Mouse (Mus musculus) lung, postnatal 4 days (tissue): ENCODE data around the gene Fam83e.
A peak's percentile ranks its signal among the peaks of the same experiment; 100 is the strongest.

Experiments
- DNase-seq, 2 experiments: peaks; one replicate each; pipeline ENCODE4 v3.0.0; 2021

The Fam83e gene

DNA sequence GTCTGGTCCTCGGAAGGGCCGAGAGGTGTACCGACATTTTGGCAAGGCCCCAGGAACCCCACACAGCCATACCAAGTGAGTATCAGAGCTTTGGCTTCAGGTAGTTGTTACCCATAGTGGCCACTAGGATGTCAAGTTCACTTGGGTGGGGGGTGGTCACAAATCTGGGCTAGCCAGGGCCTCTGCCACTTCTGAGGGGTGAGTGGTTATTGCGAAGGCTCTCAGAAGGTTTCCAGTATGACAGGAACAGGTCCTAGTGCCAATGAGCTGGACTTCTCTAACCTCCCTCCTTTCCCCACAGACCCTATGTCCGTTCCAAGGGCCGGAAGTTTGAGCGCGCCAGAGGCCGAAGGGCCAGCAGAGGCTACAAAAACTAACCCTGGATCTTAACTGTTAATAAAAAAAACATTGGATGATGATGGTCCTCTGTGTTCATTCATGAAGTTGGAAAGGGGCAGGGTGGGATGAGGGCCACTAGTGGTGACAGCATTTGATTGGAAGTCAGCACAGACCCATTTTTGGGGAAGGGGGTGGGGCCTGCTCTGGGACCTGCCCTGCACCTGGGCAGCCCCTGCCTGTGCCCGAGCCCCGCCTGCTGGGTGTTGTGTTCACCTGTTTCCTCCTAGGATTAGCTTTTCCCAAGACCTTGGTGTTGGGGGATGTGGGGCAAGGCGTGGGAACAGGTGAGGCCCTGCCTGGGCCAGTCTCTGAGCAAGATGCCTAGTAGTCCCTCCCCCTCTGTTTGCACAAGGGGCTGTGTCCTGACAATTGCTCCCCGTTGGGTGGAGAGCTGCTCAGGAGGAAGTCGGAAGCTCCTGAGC, at the start of gene Fam83e:
Gene Fam83e, plus strand, starts transcription at position 800 of the 821 bp plus-strand sequence.
- peak in 1 of 2 experiments; percentile 60 for DNase-seq

DNA sequence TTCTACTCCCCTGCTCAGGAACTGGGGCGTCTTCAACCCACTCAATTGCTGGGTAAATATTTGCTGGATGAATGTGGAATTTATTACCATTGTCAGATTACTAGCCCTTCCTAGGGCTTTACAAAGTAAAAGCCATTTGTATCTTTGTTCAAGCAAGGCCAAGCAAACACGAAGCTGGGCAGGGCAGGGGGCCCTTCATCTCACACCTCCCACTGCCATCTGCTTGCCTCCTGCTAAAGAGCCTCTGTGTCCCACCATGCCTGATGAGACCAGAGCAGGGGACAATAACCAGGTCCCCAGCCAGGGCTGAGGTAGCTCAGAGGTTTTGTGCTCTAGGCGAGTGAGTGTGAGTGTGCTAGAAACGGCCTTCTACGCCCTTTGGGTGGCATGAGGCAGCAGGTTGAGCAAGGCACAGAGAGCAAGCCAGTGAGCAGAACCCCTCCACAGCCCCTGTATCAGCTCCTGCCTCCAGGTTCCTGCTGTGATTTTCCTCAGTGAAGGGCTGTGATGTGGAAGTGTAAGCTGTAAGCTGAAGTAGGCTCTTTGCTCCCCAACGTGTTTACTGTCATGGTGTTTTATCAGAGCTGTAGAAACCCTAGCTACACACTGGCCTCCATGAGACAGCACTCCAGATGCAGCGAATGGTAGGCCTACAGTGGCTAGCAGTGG, 43.3 kb upstream of the Fam83e start:
- DNase-seq: no peak

- no peak for DNase-seq
These were observed 42.5 kb upstream of the Fam83e start for GRCm38 (mm10) chr7:45678513-45678912.

GRCm38 (mm10) chr7:45679966-45680621, 40.9 kb upstream of the Fam83e start:
- peak; percentile 57 to 71 for DNase-seq

DNA sequence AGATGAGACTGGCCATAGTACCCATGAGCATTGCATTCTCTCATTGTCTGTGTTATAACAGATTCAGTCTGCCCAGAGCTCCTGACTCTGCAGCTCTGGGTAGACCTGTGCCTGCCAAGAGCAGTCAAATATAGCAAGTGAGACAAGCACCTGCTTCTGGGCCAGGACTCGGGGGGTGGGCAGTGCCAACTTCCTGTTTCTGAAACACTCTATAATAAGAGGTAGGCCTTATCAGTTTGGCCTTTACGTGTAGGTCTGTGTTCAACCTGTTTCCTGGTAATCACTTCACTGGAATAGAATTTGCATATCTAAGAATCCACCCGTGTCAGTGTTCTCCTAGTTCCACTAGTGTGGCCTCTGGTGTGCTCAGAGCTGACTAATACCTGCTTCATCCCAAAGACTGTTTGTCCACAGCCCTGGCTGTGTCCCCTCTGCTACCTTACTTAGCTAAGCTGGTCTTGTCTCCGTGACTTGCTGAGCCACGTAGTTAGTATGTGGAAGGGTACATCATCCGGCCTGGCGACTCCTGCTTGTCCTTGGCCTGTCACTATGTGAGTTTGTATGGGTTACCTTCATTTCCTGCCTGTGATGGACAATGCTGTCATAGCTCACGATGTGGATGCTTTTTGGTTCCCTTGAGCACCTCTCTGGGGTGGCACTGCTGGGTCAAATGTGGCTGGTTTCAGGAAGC, 39.8 kb upstream of the Fam83e start:
- DNase-seq: peak; percentile 55 to 72

GRCm38 (mm10) chr7:45682144-45683126, 38.6 kb upstream of the Fam83e start:
- peak; percentile 90 to 92 for DNase-seq

- no peak for DNase-seq
These were observed 37.5 kb upstream of the Fam83e start, which contains the start of gene Ntn5 for GRCm38 (mm10) chr7:45683396-45684050. Ntn5 (plus strand) TSS chr7:45684022.

GRCm38 (mm10) chr7:45685811-45686210, 35.2 kb upstream of the Fam83e start:
- no peak for DNase-seq

GRCm38 (mm10) chr7:45686841-45687240, 34.2 kb upstream of the Fam83e start:
- peak in 1 of 2 experiments; percentile 29 for DNase-seq

DNA sequence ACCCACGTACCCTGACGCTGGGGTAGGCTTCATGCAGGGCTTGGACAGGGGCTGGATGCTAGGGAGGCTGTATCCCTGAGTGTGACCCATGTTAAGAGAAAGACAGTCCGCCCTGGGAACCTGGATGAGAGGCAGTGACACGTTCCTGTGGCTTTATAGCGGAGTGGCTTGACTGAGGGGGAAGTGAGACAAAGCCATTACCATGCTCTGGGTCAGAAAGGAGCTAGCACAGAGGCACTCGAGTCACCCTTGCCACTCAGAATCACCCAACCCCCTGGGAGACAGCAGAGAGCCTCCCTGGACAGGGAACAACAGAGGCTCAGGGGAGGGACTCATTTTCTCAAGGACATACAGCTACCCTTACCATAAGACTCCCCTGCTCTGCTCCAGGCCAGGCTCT, 31.9 kb upstream of the Fam83e start:
- no peak for DNase-seq

- no peak for DNase-seq
These were observed 31.2 kb upstream of the Fam83e start for GRCm38 (mm10) chr7:45689800-45690199.

DNA sequence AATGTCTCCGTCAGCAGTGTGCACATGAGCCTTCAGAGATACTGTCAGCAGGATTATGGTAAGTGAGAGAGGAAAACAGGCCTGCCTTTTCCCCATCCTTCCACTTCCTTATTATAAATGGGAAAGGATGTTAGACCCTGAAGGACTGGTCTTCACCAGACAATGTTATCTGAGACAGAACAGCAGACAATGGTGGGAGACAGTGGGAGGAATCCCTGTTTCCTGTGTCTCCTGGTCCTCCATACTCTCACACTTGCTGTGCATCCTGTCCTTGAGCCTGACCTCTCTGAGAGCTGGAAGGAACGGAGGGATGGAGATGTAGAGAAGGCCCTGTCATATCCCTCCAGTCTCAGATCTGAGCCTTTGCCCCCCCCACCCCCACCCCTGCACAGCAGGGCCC, 28.6 kb upstream of the Fam83e start:
- DNase-seq: peak in 1 of 2 experiments; percentile 5

GRCm38 (mm10) chr7:45693921-45694591, 27.0 kb upstream of the Fam83e start, which contains the start of gene Sec1:
Sec1 (minus strand) TSS chr7:45694402.
- no peak for DNase-seq

GRCm38 (mm10) chr7:45695098-45695497, 25.9 kb upstream of the Fam83e start:
- no peak for DNase-seq

DNA sequence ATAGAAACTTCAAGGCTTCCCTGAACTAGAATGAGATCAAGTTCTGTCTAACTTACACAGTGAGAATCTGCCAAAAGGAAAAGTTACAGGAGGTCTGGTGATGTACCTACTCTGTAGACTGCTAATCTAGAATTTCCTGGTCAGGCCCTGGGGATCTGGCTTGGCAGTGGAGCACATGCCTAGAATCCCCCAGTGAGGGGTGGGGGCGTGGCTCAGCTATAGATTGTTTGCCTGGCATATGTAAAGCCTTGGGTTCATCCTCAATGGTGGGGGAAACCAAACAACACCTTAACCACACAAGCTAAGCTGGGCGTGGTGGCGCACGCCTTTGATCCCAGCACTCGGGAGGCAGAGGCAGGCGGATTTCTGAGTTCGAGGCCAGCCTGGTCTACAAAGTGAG, 23.1 kb upstream of the Fam83e start:
- no peak for DNase-seq

- peak in 1 of 2 experiments; percentile 25 for DNase-seq
These were observed 21.4 kb upstream of the Fam83e start, which contains the start of gene Car11 for GRCm38 (mm10) chr7:45699523-45700141. Car11 (plus strand) TSS chr7:45699843.

DNA sequence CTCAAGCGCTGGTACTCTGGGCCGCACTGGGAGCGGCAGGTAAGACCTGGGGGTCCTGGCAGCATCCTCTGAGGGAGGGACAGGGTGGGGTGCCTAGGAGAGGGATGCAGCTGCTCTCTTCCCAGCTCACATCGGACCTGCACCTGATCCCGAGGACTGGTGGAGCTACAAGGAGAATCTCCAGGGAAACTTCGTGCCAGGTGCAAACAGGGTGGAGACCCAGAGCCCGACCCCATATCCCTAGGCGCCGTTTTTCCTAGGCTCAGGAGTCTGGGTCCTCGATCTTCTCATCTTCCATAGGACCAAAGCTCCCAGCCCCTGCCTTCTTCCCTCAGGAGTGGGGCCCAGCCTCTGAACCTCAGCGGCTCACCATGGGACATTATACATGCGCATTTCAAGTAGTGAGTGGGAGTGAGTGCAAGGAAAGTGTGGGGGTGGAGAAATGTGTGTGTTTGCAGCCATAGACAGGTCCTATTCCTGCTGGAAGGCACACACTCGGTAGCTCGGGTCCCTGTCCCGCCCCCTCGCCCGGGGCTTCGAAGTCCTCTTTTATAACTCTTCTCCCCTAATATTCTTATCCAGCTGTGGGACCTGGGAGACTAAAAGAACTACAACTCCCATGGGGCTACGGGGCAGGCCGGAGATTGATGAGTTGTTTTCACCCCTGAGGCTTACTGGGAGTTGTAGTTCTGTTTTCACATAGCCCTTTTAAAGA, 20.6 kb upstream of the Fam83e start:
- peak; percentile 74 to 81 for DNase-seq

DNA sequence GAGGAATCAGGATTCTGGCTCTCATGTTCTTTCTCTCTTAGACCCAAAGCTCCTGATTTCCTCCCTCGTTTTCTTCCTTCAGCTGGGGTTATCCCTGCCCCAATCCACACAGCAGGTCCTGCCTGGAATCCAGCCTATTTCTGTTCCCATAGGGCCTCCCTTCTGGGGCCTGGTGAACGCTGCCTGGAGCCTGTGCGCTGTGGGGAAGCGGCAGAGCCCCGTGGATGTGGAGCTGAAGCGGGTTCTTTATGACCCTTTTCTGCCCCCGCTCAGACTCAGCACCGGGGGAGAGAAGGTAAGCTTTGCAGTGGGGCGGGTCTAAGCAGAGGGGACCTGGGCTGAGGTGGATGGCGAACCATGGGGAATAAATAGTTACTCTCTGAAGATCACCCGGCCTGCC, 19.9 kb upstream of the Fam83e start:
- DNase-seq: peak in 1 of 2 experiments; percentile 26

DNA sequence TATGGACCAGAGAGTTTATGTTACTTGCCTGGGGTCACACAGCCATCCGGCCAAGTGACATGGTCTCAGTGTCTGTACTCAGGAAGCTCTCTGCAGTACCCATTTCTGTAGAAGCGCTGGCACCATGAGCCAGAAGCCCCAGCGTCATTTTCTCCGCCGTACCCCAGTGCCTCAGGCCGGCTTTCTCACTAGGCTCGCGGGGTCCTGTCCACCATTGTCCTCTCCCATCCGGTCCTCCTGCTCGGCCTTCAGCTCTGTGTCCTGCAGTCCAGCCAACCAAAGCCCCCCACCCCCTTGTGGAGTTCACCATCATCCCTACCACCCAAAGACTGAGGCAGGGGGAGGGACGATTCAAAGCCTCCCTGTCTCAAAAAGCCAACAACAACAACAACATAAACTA, 19.4 kb upstream of the Fam83e start:
- peak in 1 of 2 experiments; percentile 24 for DNase-seq
